Comparison of ENCODE assay signal across 30 mouse cellular contexts in genomic region chrX:167264086-167264485, GRCm38 (mm10). TPM values are rescaled to one million over a fixed set of nuclear protein-coding genes. Genes with fewer than 3 reads are reported as not detected.
A peak's percentile ranks its signal among the peaks of the same experiment; 100 is the strongest.
DNase-seq lines count a peak whose midpoint lies in the region; ATAC-seq and TF ChIP-seq lines count a peak whose summit lies in the region.
"Had no signal": no experiment of that assay in that cellular context is flagged by ENCODE, and none has a peak within 500 bp of the region (broad histone marks: within the 10 kb centered on the region; RNA-seq: fewer than 3 reads in every experiment).

Gene Tlr8 (minus strand): TSS chrX:167264329.

- DNase-seq in gastrocnemius, adult 2 months, result no peak
- DNase-seq in gastrocnemius, postnatal 4 days (ENCODE audit: low spot score in 2 of 2), result no peak
- DNase-seq in lung, postnatal 25 days (ENCODE audit: low spot score), result no peak
- no peak for DNase-seq in cerebellum, postnatal 4 days (ENCODE audit: low spot score in 2 of 2)
- DNase-seq: adrenal gland, postnatal 14 days; cerebellum, adult 2 months; cerebellum, postnatal 14 days; kidney, adult 8-10 months; kidney, postnatal 4 days; liver; right cerebral cortex, postnatal 25 days; thymus, postnatal 14 days had no signal

- 44% methylated on average over 4 of the region's 4 CpGs for WGBS in bone marrow, adult 2 months

- TF ChIP-seq CTCF in gastrocnemius, adult 2 months (IDR thresholded peaks at IDR 0.05), result no peak
- TF ChIP-seq CTCF in bone marrow, adult 2 months (IDR thresholded peaks at IDR 0.05; ENCODE audit: control insufficient read depth, insufficient read depth, low read length), result no peak

- peak; percentile 73 for ATAC-seq in granulocyte monocyte progenitor cell, adult 5-6 weeks (replicated peaks; ENCODE audit: poor library complexity, severe bottlenecking)
- ATAC-seq in neutrophil, adult 5-6 weeks (ENCODE audit: extremely low read depth, insufficient number of reproducible peaks, low FRiP score, poor library complexity, severe bottlenecking), result no peak
- ATAC-seq: forebrain, embryonic 14.5 days; hindbrain, postnatal 0 days; intestine, embryonic 15.5 days; Patski had no signal

- H3K27ac ChIP-seq in gastrocnemius, adult 2 months, result no peak within 1 kb of the TSS
- peak within 1 kb of the TSS; percentile 33; the same call in 1 of the 2 replicates for H3K27ac ChIP-seq in bone marrow, adult 2 months (ENCODE audit: control insufficient read depth, insufficient read depth, low read depth, low read length, poor library complexity)
- H3K27ac ChIP-seq: heart, embryonic 10.5 days; heart, embryonic 15.5 days; hindbrain, embryonic 12.5 days; hindbrain, postnatal 0 days; intestine, embryonic 15.5 days; kidney, postnatal 0 days; lung, embryonic 15.5 days; midbrain, embryonic 12.5 days; neural tube, embryonic 13.5 days; stomach, embryonic 15.5 days had no signal

- intact Hi-C loops in gastrocnemius, adult 2 months (cut with DNase I), result no loop called here

- TF ChIP-seq POLR2A in bone marrow, adult 2 months (IDR thresholded peaks at IDR 0.05; ENCODE audit: borderline replicate concordance, control insufficient read depth, low read depth, low read length), result no peak

- peak within 1 kb of the TSS; percentile 11; the same call in 1 of the 2 replicates for H3K4me3 ChIP-seq in gastrocnemius, adult 2 months
- H3K4me3 ChIP-seq in bone marrow, adult 2 months (replicated peaks; ENCODE audit: control insufficient read depth, low read depth, low read length), result peak within 1 kb of the TSS; percentile 50
- H3K4me3 ChIP-seq: heart, embryonic 10.5 days; heart, embryonic 15.5 days; hindbrain, embryonic 12.5 days; intestine, embryonic 15.5 days; lung, embryonic 15.5 days; megakaryocyte, embryonic 14.5 days; midbrain, embryonic 12.5 days; neural tube, embryonic 13.5 days; stomach, embryonic 15.5 days had no signal

- H3K4me1 ChIP-seq in bone marrow, adult 2 months (ENCODE audit: control insufficient read depth, insufficient read depth, low read length), result no peaks in the 10 kb centered on the region
- H3K4me1 ChIP-seq: heart, embryonic 10.5 days; heart, embryonic 15.5 days; hindbrain, embryonic 12.5 days; intestine, embryonic 15.5 days; lung, embryonic 15.5 days; midbrain, embryonic 12.5 days; neural tube, embryonic 13.5 days; stomach, embryonic 15.5 days had no signal

RNA-seq across cellular contexts. Expression of gene Tlr8, which starts in this region (rescaled TPM):
- total RNA-seq in gastrocnemius, adult 2 months (2021), result under 1 TPM; 0.36 to 0.73 TPM
- under 1 TPM; 0.93 TPM for total RNA-seq in gastrocnemius, postnatal 4 days (2021)
- polyA plus RNA-seq in bone marrow, adult 2 months (2011; ENCODE audit: insufficient read depth, insufficient read length, low replicate concordance, missing spikeins), result 1.4 and 1.5 TPM in 2 replicates
- total RNA-seq in granulocyte monocyte progenitor cell, adult 5-6 weeks (2014; fragmentation: Nextera tagmentation), result 3.5 and 3.8 TPM in 2 replicates
- 0.99 and 1.4 TPM in 2 replicates for total RNA-seq in granulocyte monocyte progenitor cell, adult 5-6 weeks (2017)
- total RNA-seq in neutrophil, adult 5-6 weeks (2017), result 22.6 and 29.2 TPM in 2 replicates
- total RNA-seq: MEL had no signal
- polyA plus RNA-seq: cerebellum, adult 2 months; embryonic facial prominence, embryonic 11.5 days; Patski had no signal
